In genomic region chr2:117838387-117838786, GRCm38 (mm10) we compare ENCODE assay signal across 11 mouse cellular contexts.
A peak's percentile ranks its signal among the peaks of the same experiment; 100 is the strongest.
DNase-seq lines count a peak whose midpoint lies in the region; ATAC-seq and TF ChIP-seq lines count a peak whose summit lies in the region.
"Had no signal": no experiment of that assay in that cellular context is flagged by ENCODE, and none has a peak within 500 bp of the region (broad histone marks: within the 10 kb centered on the region; RNA-seq: fewer than 3 reads in every experiment).

No protein-coding gene starts in this region.

- peak; percentile 24 for DNase-seq in kidney, postnatal 14 days
- no peak for DNase-seq in kidney, adult 11 months
- no peak for DNase-seq in liver, embryonic 13.5 days
- no peak for DNase-seq in layer of hippocampus, adult 8-10 months (ENCODE audit: low spot score in 2 of 2)
- DNase-seq in thymus, postnatal 4 days, result no peak
- DNase-seq: cerebellum, adult 9-11 months; gastrocnemius, postnatal 10 days; right cerebral cortex, postnatal 4 days had no signal

- no peaks in the 10 kb centered on the region for H3K36me3 ChIP-seq in liver, embryonic 13.5 days
- no peaks in the 10 kb centered on the region for H3K36me3 ChIP-seq in myocyte (ENCODE audit: control insufficient read depth, insufficient read depth)

- H3K27ac ChIP-seq in embryonic fibroblast, embryonic 13.5 days (ENCODE audit: insufficient read depth, low read length), result peak overlapping the region; percentile 95
- no peak overlapping the region for H3K27ac ChIP-seq in liver, embryonic 13.5 days

- H3K9ac ChIP-seq in liver, embryonic 13.5 days, result no peak overlapping the region

- no peaks in the 10 kb centered on the region for H3K79me2 ChIP-seq in myocyte (ENCODE audit: control insufficient read depth, insufficient read depth)

- WGBS in liver, embryonic 13.5 days (ENCODE audit: insufficient replicate concordance), result 19% methylated on average over 2 of the region's 2 CpGs

- no peak for TF ChIP-seq POLR2A in embryonic fibroblast, embryonic 13.5 days (IDR thresholded peaks at IDR 0.05; ENCODE audit: low read depth, low read length)
- TF ChIP-seq POLR2A in myocyte (IDR thresholded peaks at IDR 0.05; ENCODE audit: insufficient read length, low read depth), result no peak

- H3ac ChIP-seq in myocyte (ENCODE audit: control insufficient read depth, insufficient read length), result no peak overlapping the region

- H3K4me3 ChIP-seq in embryonic fibroblast, embryonic 13.5 days (ENCODE audit: insufficient read depth, low read length), result no peak overlapping the region
- H3K4me3 ChIP-seq in liver, embryonic 13.5 days (replicated peaks), result no peak overlapping the region
- H3K4me3 ChIP-seq in myocyte, result no peak overlapping the region

- no peak for TF ChIP-seq CTCF in embryonic fibroblast, embryonic 13.5 days (IDR thresholded peaks at IDR 0.05; ENCODE audit: borderline replicate concordance, insufficient read depth, low read length)

- ATAC-seq in liver, embryonic 13.5 days (ENCODE audit: low read depth), result peak; percentile 57
- ATAC-seq in cerebellum, adult (ENCODE audit: insufficient number of reproducible peaks, low FRiP score, low TSS enrichment), result no peak

- no peak overlapping the region for H3K4me2 ChIP-seq in liver, embryonic 13.5 days
- peak overlapping the region; percentile 35 for H3K4me2 ChIP-seq in myocyte (ENCODE audit: low read depth)

- H3K4me1 ChIP-seq in embryonic fibroblast, embryonic 13.5 days (ENCODE audit: control insufficient read depth, insufficient read depth, low read length), result peaks cover 4% of the 10 kb centered on the region; the same call in 1 of the 2 replicates
- 0 out of 2 replicates have a peak, but pooled peaks cover 3% of the 10 kb centered on the region for H3K4me1 ChIP-seq in liver, embryonic 13.5 days (replicated peaks)

- no peaks in the 10 kb centered on the region for H3K27me3 ChIP-seq in liver, embryonic 13.5 days
- no peaks in the 10 kb centered on the region for H3K27me3 ChIP-seq in myocyte (ENCODE audit: control insufficient read depth, insufficient read depth, insufficient read length)

- no peaks in the 10 kb centered on the region for H3K9me3 ChIP-seq in liver, embryonic 13.5 days (replicated peaks)

TF ChIP-seq in myocyte, 11 proteins besides CTCF, POLR2A, EP300 and RAD21:
- TF ChIP-seq CEBPB (IDR thresholded peaks at IDR 0.05; ENCODE audit: insufficient read depth, poor library complexity, severe bottlenecking) (peak; percentile 86), SRF (IDR thresholded peaks at IDR 0.05; ENCODE audit: control insufficient read depth, insufficient read length, low read depth) (no peak), TCF3 (IDR thresholded peaks at IDR 0.05; ENCODE audit: insufficient read length, low read depth) (no peak)
